Mouse (Mus musculus) cerebellum, adult 2 months (tissue): ENCODE results near the gene Cdk19.

Experiments used
- CTCF ChIP-seq: fragments of 200-500 bp; IDR thresholded peaks from 2 replicates; pipeline ENCODE4 v1.5.1; 2011; ENCODE audit warnings: low read depth, mild to moderate bottlenecking, control low read depth, low read length, moderate library complexity, borderline replicate concordance; ENCODE audit not compliant: insufficient read depth
- POLR2A ChIP-seq: fragments of 200-500 bp; IDR thresholded peaks from 2 replicates; pipeline ENCODE4 v1.6.1; 2011; ENCODE audit warnings: low read length, control low read depth, borderline replicate concordance; ENCODE audit not compliant: insufficient read depth

DNA sequence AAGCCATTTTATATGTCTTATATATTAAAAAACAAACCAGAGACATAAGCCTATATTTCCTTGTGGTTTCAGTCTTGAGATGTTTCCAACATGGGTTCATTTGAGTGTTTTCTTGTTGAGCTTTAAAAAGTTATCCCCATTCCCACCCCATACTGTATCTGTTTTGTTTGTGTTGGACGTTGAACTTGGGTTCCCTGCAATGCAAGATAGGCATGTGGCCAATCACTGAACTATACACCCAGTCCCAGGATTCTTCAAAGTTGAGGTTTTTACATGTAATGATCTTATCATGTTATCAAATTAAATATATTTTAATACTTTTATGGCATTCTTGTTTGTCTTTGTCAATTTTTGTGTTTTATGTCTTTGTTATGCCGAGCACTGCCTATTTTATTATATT lies 60.0 kb downstream of the Cdk19 start:
- TF ChIP-seq CTCF (no peak), POLR2A (no peak)
